ENCODE assay signal across 10 mouse cellular contexts in genomic region chr7:125846866-125847527, GRCm38 (mm10).
DNase-seq lines count a peak whose midpoint lies in the region; ATAC-seq lines count a peak whose summit lies in the region.
"Had no signal": no experiment of that assay in that cellular context is flagged by ENCODE, and none has a peak within 500 bp of the region (broad histone marks: within the 10 kb centered on the region; RNA-seq: fewer than 3 reads in every experiment).

No protein-coding gene starts in this region.

- H3K4me3 ChIP-seq in midbrain, embryonic 14.5 days (replicated peaks; ENCODE audit: low read depth, low read length): no peak overlapping the region
- H3K4me3 ChIP-seq: embryonic facial prominence, embryonic 12.5 days; neural tube, embryonic 13.5 days had no signal

- H3K9me3 ChIP-seq in midbrain, embryonic 14.5 days (ENCODE audit: control insufficient read depth, low read length): no peaks in the 10 kb centered on the region
- H3K9me3 ChIP-seq: embryonic facial prominence, embryonic 12.5 days; neural tube, embryonic 13.5 days had no signal

- no peak for ATAC-seq in midbrain, embryonic 14.5 days (ENCODE audit: low FRiP score, low TSS enrichment)

- H3K27me3 ChIP-seq in midbrain, embryonic 14.5 days (ENCODE audit: control insufficient read depth, insufficient read depth, low read length): no peaks in the 10 kb centered on the region
- H3K27me3 ChIP-seq: embryonic facial prominence, embryonic 12.5 days; neural tube, embryonic 13.5 days had no signal

- no peak overlapping the region for H3K4me2 ChIP-seq in midbrain, embryonic 14.5 days (ENCODE audit: low read length)
- H3K4me2 ChIP-seq: embryonic facial prominence, embryonic 12.5 days; neural tube, embryonic 13.5 days had no signal

- H3K9ac ChIP-seq in midbrain, embryonic 14.5 days (replicated peaks; ENCODE audit: low read length): no peak overlapping the region
- H3K9ac ChIP-seq: embryonic facial prominence, embryonic 12.5 days; neural tube, embryonic 13.5 days had no signal

- peaks cover 15% of the 10 kb centered on the region; the same call in 1 of the 2 replicates for H3K36me3 ChIP-seq in midbrain, embryonic 14.5 days (ENCODE audit: control insufficient read depth, insufficient read depth, low read length)

- no peak overlapping the region for H3K27ac ChIP-seq in midbrain, embryonic 14.5 days (replicated peaks; ENCODE audit: low read depth, low read length)
- H3K27ac ChIP-seq: embryonic facial prominence, embryonic 12.5 days; neural tube, embryonic 13.5 days had no signal

- H3K4me1 ChIP-seq in midbrain, embryonic 14.5 days (ENCODE audit: control insufficient read depth, insufficient read depth, low read length): no peaks in the 10 kb centered on the region
- H3K4me1 ChIP-seq: embryonic facial prominence, embryonic 12.5 days; neural tube, embryonic 13.5 days had no signal

- intact Hi-C loops in heart, postnatal 14 days (cut with DNase I): no loop called here

- WGBS in midbrain, embryonic 14.5 days: 85% methylated on average over 8 of the region's 8 CpGs

- peak; percentile 61 for DNase-seq in gastrocnemius, adult 18-20 months (ENCODE audit: low spot score)
- DNase-seq in gastrocnemius, postnatal 10 days: no peak
- peak; percentile 23 for DNase-seq in 3134 (ENCODE audit: extremely low read depth, insufficient read length, low spot score)
- peak; percentile 65 for DNase-seq in brain, adult 2 months (ENCODE audit: low read depth, low spot score)
- peak; percentile 18 to 52 for DNase-seq in heart, postnatal 14 days
- no peak for DNase-seq in ovary, adult 18-20 months (ENCODE audit: low spot score)
- DNase-seq in adrenal gland, adult 8-10 months: no peak
- no peak for DNase-seq in midbrain, embryonic 14.5 days

Comparison
In these comparisons a context has a peak if more than half of its experiments do, and no peak if none do; other contexts are left out.
1. DNase-seq: peak in gastrocnemius, adult 18-20 months (single experiment), 3134 (single experiment), brain, adult 2 months (single experiment) and heart, postnatal 14 days (2 of 2); none in gastrocnemius, postnatal 10 days (single experiment), ovary, adult 18-20 months (single experiment), adrenal gland, adult 8-10 months (single experiment) and midbrain, embryonic 14.5 days (single experiment).